27 mouse cellular contexts compared by ENCODE assay signal in genomic region chr13:45413066-45413465, GRCm38 (mm10). TPM values are rescaled to one million over a fixed set of nuclear protein-coding genes. Genes with fewer than 3 reads are reported as not detected.
A peak's percentile ranks its signal among the peaks of the same experiment; 100 is the strongest.
DNase-seq lines count a peak whose midpoint lies in the region; ATAC-seq and TF ChIP-seq lines count a peak whose summit lies in the region.
"Had no signal": no experiment of that assay in that cellular context is flagged by ENCODE, and none has a peak within 500 bp of the region (broad histone marks: within the 10 kb centered on the region; RNA-seq: fewer than 3 reads in every experiment).

No protein-coding gene starts in this region.

- no peak overlapping the region for H3K27ac ChIP-seq in intestine, postnatal 0 days (ENCODE audit: low read depth, low read length)
- H3K27ac ChIP-seq in intestine, embryonic 16.5 days (ENCODE audit: low read length): no peak overlapping the region
- H3K27ac ChIP-seq in liver, embryonic 14.5 days: no peak overlapping the region
- 0 out of 2 replicates have a peak overlapping the region, but pooled peaks have one; percentile 39 for H3K27ac ChIP-seq in limb, embryonic 13.5 days
- H3K27ac ChIP-seq: gastrocnemius, adult 2 months; heart, embryonic 13.5 days; hindbrain, embryonic 15.5 days; neural tube, embryonic 13.5 days had no signal

- WGBS in intestine, postnatal 0 days: 92% methylated on average over 1 of the region's 1 CpGs
- 94% methylated on average over 1 of the region's 1 CpGs for WGBS in intestine, embryonic 16.5 days
- 100% methylated on average over 1 of the region's 1 CpGs for WGBS in liver, embryonic 14.5 days (ENCODE audit: insufficient replicate concordance)
- WGBS in limb, embryonic 13.5 days: 95% methylated on average over 1 of the region's 1 CpGs

- DNase-seq in liver, embryonic 14.5 days (ENCODE audit: low read depth in 3 of 3, low spot score in 3 of 3): no peak
- DNase-seq in liver: no peak
- DNase-seq in ovary, postnatal 36 days (ENCODE audit: low spot score): no peak
- DNase-seq: adrenal gland, postnatal 10 days; B cell, adult 2 months; cerebellum, adult 11 months; cerebellum, adult 9-10 months; cerebellum, postnatal 36 days; gastrocnemius, adult 2 months; gastrocnemius, postnatal 36 days; heart, adult 18-20 months; heart, postnatal 10 days; kidney, adult 8-10 months; kidney, postnatal 14 days; left cerebral cortex, postnatal 4 days; lung, embryonic 14.5 days; lung, postnatal 14 days; thymus, postnatal 4 days had no signal

- TF ChIP-seq CTCF in intestine, postnatal 0 days (IDR thresholded peaks at IDR 0.05; ENCODE audit: low read depth): peak; percentile 10; the same call in 1 of the 2 replicates
- 0 out of 2 replicates have a peak, but pooled peaks have one; percentile 37 for TF ChIP-seq CTCF in liver, embryonic 14.5 days (IDR thresholded peaks at IDR 0.05; ENCODE audit: low read depth)
- TF ChIP-seq CTCF in E14TG2a.4 (conservative IDR thresholded peaks at IDR 0.05; ENCODE audit: low read length): peak; percentile 19

- no peak for TF ChIP-seq EP300 in liver, embryonic 14.5 days (IDR thresholded peaks at IDR 0.05; ENCODE audit: low read depth)

- peaks cover 27% of the 10 kb centered on the region for H3K36me3 ChIP-seq in intestine, postnatal 0 days (ENCODE audit: control insufficient read depth, insufficient read depth)
- peaks cover 15% of the 10 kb centered on the region for H3K36me3 ChIP-seq in intestine, embryonic 16.5 days (ENCODE audit: control insufficient read depth, insufficient read depth, low read length)
- peaks cover 45% of the 10 kb centered on the region for H3K36me3 ChIP-seq in liver, embryonic 14.5 days (replicated peaks; ENCODE audit: control insufficient read depth, insufficient read depth, low read depth)
- peaks cover 43% of the 10 kb centered on the region for H3K36me3 ChIP-seq in E14TG2a.4 (ENCODE audit: insufficient read depth, low read length)
- H3K36me3 ChIP-seq in limb, embryonic 13.5 days: peaks cover 55% of the 10 kb centered on the region

- no peak overlapping the region for H3K4me2 ChIP-seq in intestine, postnatal 0 days (replicated peaks; ENCODE audit: low read depth)
- no peak overlapping the region for H3K4me2 ChIP-seq in intestine, embryonic 16.5 days (ENCODE audit: low read depth, low read length)
- H3K4me2 ChIP-seq in liver, embryonic 14.5 days (ENCODE audit: low read depth): no peak overlapping the region
- no peak overlapping the region for H3K4me2 ChIP-seq in limb, embryonic 13.5 days (replicated peaks)
- H3K4me2 ChIP-seq: heart, embryonic 13.5 days; hindbrain, embryonic 15.5 days; liver, embryonic 11.5 days; lung, embryonic 14.5 days; neural tube, embryonic 13.5 days had no signal

- H3K27me3 ChIP-seq in intestine, postnatal 0 days (replicated peaks; ENCODE audit: control insufficient read depth, insufficient read depth, low read length): no peaks in the 10 kb centered on the region
- H3K27me3 ChIP-seq in intestine, embryonic 16.5 days (replicated peaks; ENCODE audit: control insufficient read depth, insufficient read depth, low read length): no peaks in the 10 kb centered on the region
- H3K27me3 ChIP-seq in liver, embryonic 14.5 days (ENCODE audit: control insufficient read depth, insufficient read depth, low read length): peaks cover 13% of the 10 kb centered on the region
- H3K27me3 ChIP-seq in E14TG2a.4 (ENCODE audit: insufficient read depth, low read length): peaks cover 9% of the 10 kb centered on the region
- no peaks in the 10 kb centered on the region for H3K27me3 ChIP-seq in limb, embryonic 13.5 days
- H3K27me3 ChIP-seq: heart, embryonic 13.5 days had no signal

- H3K4me1 ChIP-seq in intestine, postnatal 0 days (replicated peaks; ENCODE audit: control insufficient read depth, insufficient read depth, low read length): no peaks in the 10 kb centered on the region
- H3K4me1 ChIP-seq in intestine, embryonic 16.5 days (ENCODE audit: control insufficient read depth, insufficient read depth, low read length): no peaks in the 10 kb centered on the region
- H3K4me1 ChIP-seq in liver, embryonic 14.5 days (replicated peaks; ENCODE audit: control insufficient read depth in 2 of 2, insufficient read depth in 2 of 2, low read length in 1 of 2): no peaks in the 10 kb centered on the region
- H3K4me1 ChIP-seq in E14TG2a.4 (replicated peaks; ENCODE audit: low read depth, low read length): peaks cover 27% of the 10 kb centered on the region
- peaks cover 32% of the 10 kb centered on the region for H3K4me1 ChIP-seq in limb, embryonic 13.5 days

- H3K4me3 ChIP-seq in intestine, postnatal 0 days (ENCODE audit: low read depth, low read length): no peak overlapping the region
- no peak overlapping the region for H3K4me3 ChIP-seq in intestine, embryonic 16.5 days (ENCODE audit: low read length)
- H3K4me3 ChIP-seq in liver, embryonic 14.5 days (ENCODE audit: insufficient read depth in 1 of 2, low read depth in 2 of 2, low read length in 2 of 2): no peak overlapping the region
- no peak overlapping the region for H3K4me3 ChIP-seq in E14TG2a.4 (replicated peaks; ENCODE audit: low read length)
- H3K4me3 ChIP-seq in limb, embryonic 13.5 days: no peak overlapping the region
- H3K4me3 ChIP-seq: gastrocnemius, adult 2 months; heart, embryonic 13.5 days; hindbrain, embryonic 15.5 days; neural tube, embryonic 13.5 days had no signal

- H3K9ac ChIP-seq in intestine, postnatal 0 days (ENCODE audit: low read depth, low read length): no peak overlapping the region
- H3K9ac ChIP-seq in intestine, embryonic 16.5 days (ENCODE audit: low read depth, low read length): no peak overlapping the region
- H3K9ac ChIP-seq in liver, embryonic 14.5 days (replicated peaks): no peak overlapping the region
- H3K9ac ChIP-seq in limb, embryonic 13.5 days: no peak overlapping the region
- H3K9ac ChIP-seq: heart, embryonic 13.5 days; hindbrain, embryonic 15.5 days; lung, embryonic 14.5 days; neural tube, embryonic 13.5 days had no signal

- ATAC-seq in intestine, postnatal 0 days: no peak
- no peak for ATAC-seq in intestine, embryonic 16.5 days
- ATAC-seq in liver, embryonic 14.5 days (ENCODE audit: insufficient read depth): no peak
- no peak for ATAC-seq in limb, embryonic 13.5 days (ENCODE audit: low FRiP score, low read depth)
- ATAC-seq: forebrain, embryonic 14.5 days had no signal

- H3K9me3 ChIP-seq in intestine, postnatal 0 days (ENCODE audit: control insufficient read depth): no peaks in the 10 kb centered on the region
- H3K9me3 ChIP-seq in intestine, embryonic 16.5 days (ENCODE audit: control insufficient read depth, low read length): no peaks in the 10 kb centered on the region; the same call in 1 of the 2 replicates
- H3K9me3 ChIP-seq in liver, embryonic 14.5 days (ENCODE audit: control insufficient read depth, low read length): no peaks in the 10 kb centered on the region
- 0 out of 2 replicates have a peak, but pooled peaks cover 7% of the 10 kb centered on the region for H3K9me3 ChIP-seq in E14TG2a.4 (ENCODE audit: low read length)
- H3K9me3 ChIP-seq in limb, embryonic 13.5 days: no peaks in the 10 kb centered on the region; the same call in 1 of the 2 replicates
- H3K9me3 ChIP-seq: heart, embryonic 13.5 days; hindbrain, embryonic 15.5 days; neural tube, embryonic 13.5 days had no signal

RNA-seq across cellular contexts. Expression of gene Mylip, which starts 23.5 kb away (rescaled TPM):
- polyA plus RNA-seq in intestine, postnatal 0 days (2015; fragmentation: Nextera tagmentation; extraction: Ambion mirVana): 2.1 and 2.2 TPM in 2 replicates
- polyA plus RNA-seq in intestine, embryonic 16.5 days (2015; fragmentation: Nextera tagmentation; extraction: Ambion mirVana): 6.1 and 6.6 TPM in 2 replicates
- 6.6 and 8.2 TPM in 2 replicates for polyA plus RNA-seq in liver, embryonic 14.5 days (2012; rRNA removed)
- polyA plus RNA-seq in liver, embryonic 14.5 days (2014; fragmentation: Nextera tagmentation; extraction: Ambion mirVana): 3.2 and 3.3 TPM in 2 replicates
- polyA plus RNA-seq in limb, embryonic 13.5 days (2015; fragmentation: Nextera tagmentation; extraction: Ambion mirVana): 28.1 and 28.4 TPM in 2 replicates
